Mouse (Mus musculus) MEL (cell line): Measurements from ENCODE around the gene Enho. TPM values are rescaled to one million over a fixed set of nuclear protein-coding genes. Genes with fewer than 3 reads are reported as not detected.

Experiments used
- DNase-seq: peaks from one replicate; pipeline ENCODE4 v3.0.0; 2011; ENCODE audit warnings: low read depth, low spot score
- H3K27ac ChIP-seq: 2 replicates; pipeline ENCODE4 v1.5.1; 2012; ENCODE audit warnings: low read depth, mild to moderate bottlenecking, control low read depth, low read length, moderate library complexity; ENCODE audit not compliant: control insufficient read depth
- H3K27me3 ChIP-seq, 2 experiments: fragments of 150-350 bp in 1 of 2; sonication (generic) in 1 of 2; 2 replicates each; pipeline ENCODE4 v1.6.1; 2012; ENCODE audit warnings: low read length in 2 of 2, mild to moderate bottlenecking in 2 of 2, improper control_type of control experiment in 1 of 2, moderate library complexity in 1 of 2; ENCODE audit not compliant: insufficient read depth in 2 of 2, control insufficient read depth in 1 of 2
- H3K36me3 ChIP-seq, 2 experiments: 2 replicates each; pipeline ENCODE4 v1.6.1; 2012 to 2014; ENCODE audit warnings: low read length in 2 of 2, improper control_type of control experiment in 1 of 2, inconsistent platforms in 1 of 2, mild to moderate bottlenecking in 1 of 2; ENCODE audit not compliant: insufficient read depth in 2 of 2, control insufficient read depth in 1 of 2
- H3K4me1 ChIP-seq, 2 experiments: fragments of 150-350 bp in 1 of 2; sonication (generic) in 1 of 2; 2 replicates each; pipeline ENCODE4 v1.6.1; 2012; ENCODE audit warnings: low read length in 2 of 2, improper control_type of control experiment in 1 of 2, mild to moderate bottlenecking in 1 of 2; ENCODE audit not compliant: insufficient read depth in 2 of 2, control insufficient read depth in 1 of 2
- H3K4me3 ChIP-seq, 2 experiments: fragments of 150-350 bp in 1 of 2; sonication (generic) in 1 of 2; 2 replicates each; pipeline ENCODE4 v1.5.1; 2012; ENCODE audit warnings: low read depth in 2 of 2, low read length in 2 of 2, mild to moderate bottlenecking in 2 of 2, moderate library complexity in 2 of 2, control low read depth in 1 of 2, improper control_type of control experiment in 1 of 2; ENCODE audit not compliant: control insufficient read depth in 1 of 2, insufficient read depth in 1 of 2
- H3K79me2 ChIP-seq: 2 replicates; pipeline ENCODE4 v1.6.1; 2012; ENCODE audit warnings: mild to moderate bottlenecking, low read length, moderate library complexity; ENCODE audit not compliant: control insufficient read depth, poor library complexity, insufficient read depth
- H3K9ac ChIP-seq: 2 replicates; pipeline ENCODE4 v1.6.1; 2012; ENCODE audit warnings: low read depth, mild to moderate bottlenecking, control low read depth, low read length, moderate library complexity; ENCODE audit not compliant: control insufficient read depth, poor library complexity, severe bottlenecking
- H3K9me3 ChIP-seq: fragments of 150-350 bp; sonication (generic); replicated peaks from 2 replicates; pipeline ENCODE4 v1.6.1; 2012; ENCODE audit warnings: mild to moderate bottlenecking, low read length, improper control_type of control experiment, moderate library complexity; ENCODE audit not compliant: insufficient read depth
- CHD2 ChIP-seq: IDR thresholded peaks from 2 replicates; pipeline ENCODE4 v1.6.1; 2011; ENCODE audit warnings: low read length, improper control_type of control experiment
- CTCF ChIP-seq, 3 experiments: IDR thresholded peaks in 2 of 3; conservative IDR thresholded peaks in 1 of 3; 2 replicates each; pipeline ENCODE4 v1.5.1; 2011 to 2012; ENCODE audit warnings: low read length in 3 of 3, low read depth in 2 of 3, mild to moderate bottlenecking in 2 of 3, improper control_type of control experiment in 1 of 3, inconsistent platforms in 1 of 3, mixed read lengths in 1 of 3, moderate library complexity in 1 of 3; ENCODE audit not compliant: control insufficient read depth in 1 of 3, insufficient read depth in 1 of 3, poor library complexity in 1 of 3, severe bottlenecking in 1 of 3
- ETS1 ChIP-seq: IDR thresholded peaks from 2 replicates; pipeline ENCODE4 v1.6.1; 2012; ENCODE audit warnings: low read depth, mild to moderate bottlenecking, inconsistent platforms, low read length, improper control_type of control experiment, moderate library complexity
- GABPA ChIP-seq: IDR thresholded peaks from 2 replicates; pipeline ENCODE4 v1.6.1; 2012; ENCODE audit warnings: low read depth, mild to moderate bottlenecking, inconsistent platforms, low read length, improper control_type of control experiment, moderate library complexity
- GATA1 ChIP-seq: IDR thresholded peaks from 2 replicates; pipeline ENCODE4 v1.6.1; 2011; ENCODE audit warnings: low read depth, low read length, improper control_type of control experiment
- HCFC1 ChIP-seq: IDR thresholded peaks from 2 replicates; pipeline ENCODE4 v1.6.1; 2012; ENCODE audit warnings: low read depth, mild to moderate bottlenecking, inconsistent platforms, low read length, improper control_type of control experiment, moderate library complexity
- MYC ChIP-seq: IDR thresholded peaks from 2 replicates; pipeline ENCODE4 v1.6.1; 2011; ENCODE audit warnings: low read depth, mild to moderate bottlenecking, low read length, improper control_type of control experiment, moderate library complexity
- NRF1 ChIP-seq: IDR thresholded peaks from 2 replicates; pipeline ENCODE4 v1.6.1; 2014; ENCODE audit warnings: low read depth, mild to moderate bottlenecking, inconsistent platforms, low read length, improper control_type of control experiment, moderate library complexity; ENCODE audit not compliant: poor library complexity, insufficient read depth, severe bottlenecking
- POLR2AphosphoS5 ChIP-seq: IDR thresholded peaks from 2 replicates; pipeline ENCODE4 v1.6.1; 2012; ENCODE audit warnings: low read depth, borderline replicate concordance, mild to moderate bottlenecking, inconsistent platforms, low read length, moderate library complexity, mixed read lengths
- RAD21 ChIP-seq: IDR thresholded peaks from 2 replicates; pipeline ENCODE4 v1.6.1; 2011; ENCODE audit warnings: mild to moderate bottlenecking, low read depth, low read length, improper control_type of control experiment
- SIN3A ChIP-seq: IDR thresholded peaks from 2 replicates; pipeline ENCODE4 v1.6.1; 2012; ENCODE audit warnings: low read length, improper control_type of control experiment, inconsistent platforms
- SMC3 ChIP-seq: IDR thresholded peaks from 2 replicates; pipeline ENCODE4 v1.6.1; 2011; ENCODE audit warnings: low read depth, low read length, improper control_type of control experiment
- TBP ChIP-seq: IDR thresholded peaks from 2 replicates; pipeline ENCODE4 v1.8.0; 2011; ENCODE audit warnings: low read depth, low read length, improper control_type of control experiment
- TCF12 ChIP-seq: IDR thresholded peaks from 2 replicates; pipeline ENCODE4 v1.6.1; 2014; ENCODE audit warnings: low read depth, mild to moderate bottlenecking, inconsistent platforms, low read length, improper control_type of control experiment, moderate library complexity
- UBTF ChIP-seq: IDR thresholded peaks from 2 replicates; pipeline ENCODE4 v1.6.1; 2012; ENCODE audit warnings: low read depth, mild to moderate bottlenecking, inconsistent platforms, low read length, improper control_type of control experiment, moderate library complexity, borderline replicate concordance; ENCODE audit not compliant: insufficient read depth
- ZC3H11A ChIP-seq: IDR thresholded peaks from 2 replicates; pipeline ENCODE4 v1.6.1; 2012; ENCODE audit warnings: low read depth, mild to moderate bottlenecking, inconsistent platforms, low read length, improper control_type of control experiment
- ZMIZ1 ChIP-seq: IDR thresholded peaks from 2 replicates; pipeline ENCODE4 v1.6.1; 2012; ENCODE audit warnings: low read depth, mild to moderate bottlenecking, inconsistent platforms, low read length, improper control_type of control experiment, moderate library complexity
- polyA plus RNA-seq, 2 experiments: library from polyadenylated mRNA; stranded (reverse) in 1 of 2; unstranded in 1 of 2; fragments of >175 nt in 1 of 2; fragments of >200 nt in 1 of 2; gene quantifications; 2 replicates each; pipeline versions ENCODE4 v1.2.1 to v1.2.4; 2012; ENCODE audit warnings: low replicate concordance in 2 of 2, low read depth in 1 of 2; ENCODE audit not compliant: insufficient read length in 2 of 2, insufficient read depth in 1 of 2, missing spikeins in 1 of 2
- total RNA-seq: library from RNA; depleted of rRNA; stranded (reverse); fragments of 300-350 nt; gene quantifications from 2 replicates; pipeline ENCODE4 v1.2.3, GENCODE M21; 2012; rRNA removed

Enho gene
- total and polyA plus RNA-seq, 3 experiments, result 0.19 to 0.40 TPM; not detected in 1

DNA sequence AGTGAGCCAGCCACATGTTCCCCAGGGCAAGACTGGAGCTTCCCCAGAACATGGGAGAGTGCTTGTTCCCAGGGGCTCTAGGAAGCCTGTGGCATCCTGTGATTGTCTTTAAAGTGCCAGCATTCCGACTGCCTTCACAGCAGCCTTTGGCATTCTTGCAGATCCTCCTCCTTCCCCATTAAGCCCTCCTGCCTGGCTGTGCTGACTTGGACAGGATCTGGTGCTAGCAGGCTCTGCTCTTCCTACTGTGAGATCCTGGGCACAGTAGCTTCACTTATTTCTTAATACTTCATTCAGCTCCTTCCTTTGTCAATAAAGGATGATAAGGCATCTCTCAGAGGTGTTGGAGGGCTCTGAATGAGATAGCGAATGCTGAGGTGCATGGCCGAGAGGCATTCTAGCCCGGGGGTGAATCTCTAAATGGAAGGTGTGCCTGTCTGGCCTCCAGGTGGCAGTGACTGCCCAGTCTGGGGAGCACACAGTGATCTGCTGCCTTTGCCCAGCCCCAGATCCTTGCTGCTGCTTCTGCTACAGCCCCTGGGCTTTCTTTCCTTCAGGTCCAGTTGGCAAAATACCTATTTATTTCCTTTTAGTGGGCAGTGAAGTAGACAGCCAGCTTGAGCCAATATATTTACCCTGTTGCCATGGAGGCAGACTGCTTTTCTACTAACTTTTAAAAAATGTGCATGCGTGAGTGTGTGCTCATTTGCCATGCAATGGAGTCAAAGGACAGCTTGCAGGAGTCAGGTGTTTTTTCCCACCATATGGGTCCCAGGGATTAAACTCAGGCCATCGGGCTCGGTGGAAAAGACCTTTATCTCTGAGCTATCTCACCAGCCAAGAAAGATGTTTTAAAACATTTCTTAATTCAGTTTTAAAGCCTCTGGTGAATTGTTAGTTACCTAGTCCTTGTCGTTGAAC is 35.4 kb downstream of the Enho start:
- no peak overlapping the region for H3K4me3 ChIP-seq
- H3K9ac ChIP-seq, result no peak overlapping the region
- 0 out of 4 replicates have a peak, but pooled peaks cover 0 to 3% of the 10 kb centered on the region in 2 experiments for H3K4me1 ChIP-seq
- H3K27me3 ChIP-seq, result no peaks in the 10 kb centered on the region; a peak in 1 of 4 replicates
- no peak for TF ChIP-seq TCF12
- 0 out of 2 replicates have a peak, but pooled peaks have one; percentile 9 for TF ChIP-seq SMC3
- 0 out of 2 replicates have a peak, but pooled peaks have one; percentile 7 for TF ChIP-seq RAD21
- TF ChIP-seq CHD2, result no peak
- TF ChIP-seq CTCF (IDR thresholded peaks at IDR 0.05 in 2 of 3, conservative IDR thresholded peaks at IDR 0.05 in 1 of 3; ENCODE audit: control insufficient read depth in 1 of 3, insufficient read depth in 1 of 3, low read depth in 2 of 3, low read length in 3 of 3, poor library complexity in 1 of 3, severe bottlenecking in 1 of 3), result peak in 1 of 3 experiments; percentile 16; a peak in 2 of 6 replicates
- TF ChIP-seq, all 39 proteins: peak for 3
- Histone ChIP-seq H3K9me3 (no peaks in the 10 kb centered on the region), H3K79me2 (no peaks in the 10 kb centered on the region), H3K27ac (no peak overlapping the region), H3K36me3 (no peaks in the 10 kb centered on the region)
- DNase-seq, result no peak

- no peaks in the 10 kb centered on the region for H3K9me3 ChIP-seq
- H3K9ac ChIP-seq, result no peak overlapping the region
- H3K36me3 ChIP-seq, result no peaks in the 10 kb centered on the region
- no peak overlapping the region for H3K27ac ChIP-seq
- peaks cover 0 to under 1% of the 10 kb centered on the region in 2 experiments; a peak in 2 of 4 replicates for H3K27me3 ChIP-seq
- no peak overlapping the region for H3K4me3 ChIP-seq
- H3K79me2 ChIP-seq, result no peaks in the 10 kb centered on the region
- 0 out of 4 replicates have a peak, but pooled peaks cover 0 to 3% of the 10 kb centered on the region in 2 experiments for H3K4me1 ChIP-seq
- TF ChIP-seq CTCF (IDR thresholded peaks at IDR 0.05 in 2 of 3, conservative IDR thresholded peaks at IDR 0.05 in 1 of 3; ENCODE audit: control insufficient read depth in 1 of 3, insufficient read depth in 1 of 3, low read depth in 2 of 3, low read length in 3 of 3, poor library complexity in 1 of 3, severe bottlenecking in 1 of 3) (no peak), ZC3H11A (no peak), ZMIZ1 (no peak), NRF1 (no peak), GABPA (no peak), MYC (peak; percentile 66; the same call in 1 of the 2 replicates), HCFC1 (no peak), GATA1 (0 out of 2 replicates have a peak, but pooled peaks have one; percentile 28), UBTF (no peak), ETS1 (no peak), POLR2AphosphoS5 (no peak), SIN3A (no peak), TBP (peak; percentile 77)
- peak; percentile 79 for DNase-seq
Measured at GRCm38 (mm10) chr4:41602818-41603217, 37.3 kb downstream of the Enho start.

Other genes with a start within 250 kb of the Enho start
- gene Kif24, start 175.4 kb downstream of the Enho start, total RNA-seq, result 11.6 and 11.7 TPM in 2 replicates
- 10 to 100 TPM in 1 of 2 experiments, not detected in 1; 13.2 TPM for gene Kif24, start 175.4 kb downstream of the Enho start, polyA plus RNA-seq
- gene Nudt2, start 175.2 kb downstream of the Enho start, total RNA-seq, result 19.2 and 20.9 TPM in 2 replicates
- 10 to 100 TPM in 1 of 2 experiments, not detected in 1; 25.3 TPM for gene Nudt2, start 175.2 kb downstream of the Enho start, polyA plus RNA-seq
- 1.2 and 1.5 TPM in 2 replicates for gene AI464131, start 137.2 kb downstream of the Enho start, total RNA-seq
- gene AI464131, start 137.2 kb downstream of the Enho start, polyA plus RNA-seq, result 1 to 10 TPM in 1 of 2 experiments, not detected in 1; 2.2 TPM
- gene 1110017D15Rik, start 123.0 kb downstream of the Enho start, total RNA-seq, result not detected in 2 replicates
- gene 1110017D15Rik, start 123.0 kb downstream of the Enho start, polyA plus RNA-seq, result under 1 TPM in 1 of 2 experiments, not detected in 1; 0.21 TPM
- gene Fam219a, start 70.8 kb downstream of the Enho start, total RNA-seq, result 0.85 and 1.5 TPM in 2 replicates
- gene Fam219a, start 70.8 kb downstream of the Enho start, polyA plus RNA-seq, result 1 to 10 TPM in 1 of 2 experiments, not detected in 1; 3.8 TPM
- gene Dnaic1, start 70.5 kb downstream of the Enho start, total RNA-seq, result not detected in 2 replicates
- not detected for gene Dnaic1, start 70.5 kb downstream of the Enho start, polyA plus RNA-seq
- gene Cntfr, start 56.8 kb upstream of the Enho start, total RNA-seq, result not detected in 2 replicates
- gene Cntfr, start 56.8 kb upstream of the Enho start, polyA plus RNA-seq, result not detected
- gene Il11ra1, start 59.7 kb upstream of the Enho start, total RNA-seq, result 42.9 and 66.7 TPM in 2 replicates
- gene Il11ra1, start 59.7 kb upstream of the Enho start, polyA plus RNA-seq, result 10 to 100 TPM in 1 of 2 experiments, not detected in 1; 44.4 TPM
- gene Rpp25l, start 73.2 kb upstream of the Enho start, total RNA-seq, result 50.4 and 63.5 TPM in 2 replicates
- gene Rpp25l, start 73.2 kb upstream of the Enho start, polyA plus RNA-seq, result 10 to 100 TPM in 1 of 2 experiments, not detected in 1; 52.0 TPM
- gene Dctn3, start 82.8 kb upstream of the Enho start, total RNA-seq, result 51.8 and 57.7 TPM in 2 replicates
- 10 to 100 TPM in 1 of 2 experiments, not detected in 1; 64.6 TPM for gene Dctn3, start 82.8 kb upstream of the Enho start, polyA plus RNA-seq
- gene Arid3c, start 90.8 kb upstream of the Enho start, total RNA-seq, result not detected in 2 replicates
- under 1 TPM in 1 of 2 experiments, not detected in 1; 0.13 TPM for gene Arid3c, start 90.8 kb upstream of the Enho start, polyA plus RNA-seq
- gene Galt, start 114.9 kb upstream of the Enho start, total RNA-seq, result 22.7 and 26.5 TPM in 2 replicates
- gene Galt, start 114.9 kb upstream of the Enho start, polyA plus RNA-seq, result 10 to 100 TPM in 1 of 2 experiments, not detected in 1; 31.9 TPM
- 59.4 and 80.1 TPM in 2 replicates for gene Sigmar1, start 115.8 kb upstream of the Enho start, total RNA-seq
- gene Sigmar1, start 115.8 kb upstream of the Enho start, polyA plus RNA-seq, result 100 to 1,000 TPM; 112 to 190 TPM
- gene Ccl27a, start 133.9 kb upstream of the Enho start, total RNA-seq, result 4.9 and 6.4 TPM in 2 replicates
- 10 to 100 TPM in 1 of 2 experiments, not detected in 1; 12.1 TPM for gene Ccl27a, start 133.9 kb upstream of the Enho start, polyA plus RNA-seq